Mouse (Mus musculus) hindbrain, embryonic 13.5 days (tissue): ENCODE measurements around the gene Tekt2. TPM values are rescaled to one million over a fixed set of nuclear protein-coding genes. Genes with fewer than 3 reads are reported as not detected.

Source experiments
- ATAC-seq: fragments of 200-750 bp; cut with Nextera tagmentation; 2 replicates; pipeline ENCODE4 v1.8.0; 2017; ENCODE audit warnings: moderate TSS enrichment; ENCODE audit not compliant: low FRiP score
- H3K27ac ChIP-seq: fragments of 300-500 bp; sonication (generic); 2 replicates; pipeline ENCODE4 v1.5.1; 2015; ENCODE audit warnings: inconsistent platforms, mild to moderate bottlenecking, moderate library complexity
- H3K27me3 ChIP-seq: fragments of 300-500 bp; sonication (generic); 2 replicates; pipeline ENCODE4 v1.6.1; 2015; ENCODE audit warnings: mild to moderate bottlenecking, inconsistent platforms
- H3K36me3 ChIP-seq: fragments of 300-500 bp; sonication (generic); 2 replicates; pipeline ENCODE4 v1.6.1; 2015; ENCODE audit warnings: mild to moderate bottlenecking, inconsistent platforms
- H3K4me1 ChIP-seq: fragments of 300-500 bp; sonication (generic); replicated peaks from 2 replicates; pipeline ENCODE4 v1.6.1; 2015; ENCODE audit warnings: inconsistent platforms
- H3K4me2 ChIP-seq: fragments of 300-500 bp; sonication (generic); 2 replicates; pipeline ENCODE4 v1.6.1; 2015; ENCODE audit warnings: inconsistent platforms, mild to moderate bottlenecking, moderate library complexity
- H3K4me3 ChIP-seq: fragments of 300-500 bp; sonication (generic); 2 replicates; pipeline ENCODE4 v1.5.1; 2015; ENCODE audit warnings: mild to moderate bottlenecking, inconsistent platforms
- H3K9ac ChIP-seq: fragments of 300-500 bp; sonication (generic); 2 replicates; pipeline ENCODE4 v1.6.1; 2015; ENCODE audit warnings: mild to moderate bottlenecking, inconsistent platforms
- H3K9me3 ChIP-seq: fragments of 300-500 bp; sonication (generic); 2 replicates; pipeline ENCODE4 v1.6.1; 2016; ENCODE audit warnings: inconsistent platforms
- WGBS: fragments of 180-500 bp; shearing (Covaris S2); methylation state at CpG from one replicate; pipeline ENCODE4 v1.1.7; 2015; 5-methylcytosine and 5-hydroxymethylcytosine counted together
- polyA plus RNA-seq: library from polyadenylated mRNA; unstranded; fragments of >200 nt; fragmentation: Nextera tagmentation; extraction: Ambion mirVana; gene quantifications from 2 replicates; pipeline ENCODE4 v1.2.1, GENCODE M21; 2015

The Tekt2 gene
- polyA plus RNA-seq = 7.0 and 8.5 TPM in 2 replicates

- no peak for ATAC-seq
- Histone ChIP-seq H3K4me2 (peak within 1 kb of the TSS; percentile 20), H3K9ac (peak within 1 kb of the TSS; percentile 36), H3K27me3 (peaks cover 39% of the 10 kb centered on the region), H3K36me3 (no peaks in the 10 kb centered on the region), H3K4me3 (no peak within 1 kb of the TSS), H3K9me3 (no peaks in the 10 kb centered on the region), H3K27ac (no peak within 1 kb of the TSS), H3K4me1 (peaks cover 25% of the 10 kb centered on the region)
- WGBS = 12% methylated on average over 23 of the region's 23 CpGs
Measured at GRCm38 (mm10) chr4:126325281-126325861, at the start of gene Tekt2. Tekt2 (minus strand) TSS chr4:126325688.

- no peak for ATAC-seq
- Histone ChIP-seq H3K9me3 (no peaks in the 10 kb centered on the region), H3K36me3 (peaks cover 38% of the 10 kb centered on the region), H3K4me2 (no peak overlapping the region), H3K27me3 (no peaks in the 10 kb centered on the region), H3K4me1 (no peaks in the 10 kb centered on the region), H3K9ac (no peak overlapping the region), H3K4me3 (no peak overlapping the region), H3K27ac (no peak overlapping the region)
- WGBS = 93% methylated on average over 9 of the region's 9 CpGs
Measured at GRCm38 (mm10) chr4:126371497-126371896, 46.0 kb upstream of the Tekt2 start.

GRCm38 (mm10) chr4:126360069-126360468 lies 34.6 kb upstream of the Tekt2 start:
- Histone ChIP-seq H3K27me3 (no peaks in the 10 kb centered on the region), H3K36me3 (peaks cover 60% of the 10 kb centered on the region), H3K4me2 (no peak overlapping the region), H3K4me3 (no peak overlapping the region), H3K9me3 (no peaks in the 10 kb centered on the region), H3K4me1 (no peaks in the 10 kb centered on the region), H3K27ac (no peak overlapping the region), H3K9ac (no peak overlapping the region)
- ATAC-seq = no peak
- 93% methylated on average over 1 of the region's 1 CpGs for WGBS

GRCm38 (mm10) chr4:126343451-126343850 lies 18.0 kb upstream of the Tekt2 start:
- H3K27me3 ChIP-seq = no peaks in the 10 kb centered on the region
- no peaks in the 10 kb centered on the region for H3K4me1 ChIP-seq
- H3K36me3 ChIP-seq = peaks cover 31% of the 10 kb centered on the region
- H3K9me3 ChIP-seq = no peaks in the 10 kb centered on the region
- no peak for ATAC-seq
- H3K4me3 ChIP-seq = no peak overlapping the region
- H3K4me2 ChIP-seq = no peak overlapping the region
- H3K27ac ChIP-seq = no peak overlapping the region
- no peak overlapping the region for H3K9ac ChIP-seq
- 82% methylated on average over 4 of the region's 4 CpGs for WGBS

GRCm38 (mm10) chr4:126339461-126339860 lies 14.0 kb upstream of the Tekt2 start:
- no peak overlapping the region for H3K4me2 ChIP-seq
- H3K27ac ChIP-seq = no peak overlapping the region
- WGBS = 43% methylated on average over 4 of the region's 4 CpGs
- H3K9me3 ChIP-seq = no peaks in the 10 kb centered on the region
- no peaks in the 10 kb centered on the region for H3K4me1 ChIP-seq
- H3K9ac ChIP-seq = no peak overlapping the region
- H3K4me3 ChIP-seq = no peak overlapping the region
- ATAC-seq = no peak
- no peaks in the 10 kb centered on the region for H3K27me3 ChIP-seq
- H3K36me3 ChIP-seq = peaks cover 12% of the 10 kb centered on the region

- Histone ChIP-seq H3K4me2 (no peak overlapping the region), H3K27ac (no peak overlapping the region), H3K4me1 (no peaks in the 10 kb centered on the region), H3K36me3 (peaks cover 11% of the 10 kb centered on the region; the same call in 1 of the 2 replicates), H3K9ac (no peak overlapping the region), H3K9me3 (no peaks in the 10 kb centered on the region), H3K27me3 (no peaks in the 10 kb centered on the region), H3K4me3 (no peak overlapping the region)
- no peak for ATAC-seq
- WGBS = 52% methylated on average over 3 of the region's 3 CpGs
Measured at GRCm38 (mm10) chr4:126332358-126332757, 6.9 kb upstream of the Tekt2 start.

- H3K4me1 ChIP-seq = no peaks in the 10 kb centered on the region
- H3K4me3 ChIP-seq = no peak overlapping the region
- 79% methylated on average over 1 of the region's 1 CpGs for WGBS
- no peaks in the 10 kb centered on the region for H3K9me3 ChIP-seq
- H3K4me2 ChIP-seq = no peak overlapping the region
- no peak overlapping the region for H3K9ac ChIP-seq
- H3K27ac ChIP-seq = no peak overlapping the region
- no peaks in the 10 kb centered on the region for H3K27me3 ChIP-seq
- H3K36me3 ChIP-seq = peaks cover 11% of the 10 kb centered on the region; the same call in 1 of the 2 replicates
- no peak for ATAC-seq
Measured at GRCm38 (mm10) chr4:126331751-126332150, 6.3 kb upstream of the Tekt2 start.

- Histone ChIP-seq H3K27ac (no peak overlapping the region), H3K4me3 (no peak overlapping the region), H3K9me3 (no peaks in the 10 kb centered on the region), H3K27me3 (peaks cover 10% of the 10 kb centered on the region), H3K9ac (no peak overlapping the region), H3K36me3 (peaks cover 7% of the 10 kb centered on the region; the same call in 1 of the 2 replicates), H3K4me2 (no peak overlapping the region), H3K4me1 (peaks cover 3% of the 10 kb centered on the region)
- ATAC-seq = no peak
- WGBS = 94% methylated on average over 4 of the region's 4 CpGs
Measured at GRCm38 (mm10) chr4:126330295-126330694, 4.8 kb upstream of the Tekt2 start.

GRCm38 (mm10) chr4:126326036-126326435 lies 548 bp upstream of the Tekt2 start:
- Histone ChIP-seq H3K4me1 (peaks cover 18% of the 10 kb centered on the region), H3K4me3 (no peak overlapping the region), H3K4me2 (no peak overlapping the region), H3K27ac (no peak overlapping the region), H3K9me3 (no peaks in the 10 kb centered on the region), H3K9ac (no peak overlapping the region), H3K36me3 (no peaks in the 10 kb centered on the region), H3K27me3 (peaks cover 39% of the 10 kb centered on the region)
- 25% methylated on average over 6 of the region's 6 CpGs for WGBS
- ATAC-seq = no peak

- Histone ChIP-seq H3K27ac (no peak overlapping the region), H3K27me3 (peaks cover 39% of the 10 kb centered on the region), H3K4me2 (0 out of 2 replicates have a peak overlapping the region, but pooled peaks have one; percentile 20), H3K36me3 (0 out of 2 replicates have a peak, but pooled peaks cover under 1% of the 10 kb centered on the region), H3K4me3 (no peak overlapping the region), H3K9ac (peak overlapping the region; percentile 36), H3K4me1 (peaks cover 30% of the 10 kb centered on the region), H3K9me3 (no peaks in the 10 kb centered on the region)
- no peak for ATAC-seq
- WGBS = 26% methylated on average over 13 of the region's 13 CpGs
Measured at GRCm38 (mm10) chr4:126324861-126325260, 627 bp downstream of the Tekt2 start.

- WGBS = 96% methylated on average over 13 of the region's 13 CpGs
- no peak for ATAC-seq
- H3K27me3 ChIP-seq = peaks cover 39% of the 10 kb centered on the region
Measured at GRCm38 (mm10) chr4:126322646-126323045, 2.8 kb downstream of the Tekt2 start.

GRCm38 (mm10) chr4:126321854-126322511 lies 3.5 kb downstream of the Tekt2 start:
- peak overlapping the region; percentile 94 for H3K4me2 ChIP-seq
- H3K27me3 ChIP-seq = peaks cover 39% of the 10 kb centered on the region
- peak overlapping the region; percentile 14; the same call in 1 of the 2 replicates for H3K9ac ChIP-seq
- peak; percentile 22; the same call in 1 of the 2 replicates for ATAC-seq
- whole genome bisulfite sequencing = 57% methylated on average over 28 of the region's 28 CpGs
- H3K9me3 ChIP-seq = no peaks in the 10 kb centered on the region
- peaks cover 27% of the 10 kb centered on the region for H3K36me3 ChIP-seq
- H3K27ac ChIP-seq = no peak overlapping the region
- peaks cover 37% of the 10 kb centered on the region for H3K4me1 ChIP-seq
- peak overlapping the region; percentile 80 for H3K4me3 ChIP-seq

More at GRCm38 (mm10) chr4:126322646-126323045, 2.8 kb downstream of the Tekt2 start:
- H3K9me3 ChIP-seq = no peaks in the 10 kb centered on the region
- no peak overlapping the region for H3K27ac ChIP-seq
- H3K4me2 ChIP-seq = no peak overlapping the region
- H3K4me1 ChIP-seq = peaks cover 37% of the 10 kb centered on the region
- H3K9ac ChIP-seq = no peak overlapping the region
- no peak overlapping the region for H3K4me3 ChIP-seq
- peaks cover 20% of the 10 kb centered on the region for H3K36me3 ChIP-seq
